Mouse (Mus musculus): Measurements from ENCODE around the gene Anapc4. TPM values are rescaled to one million over a fixed set of nuclear protein-coding genes. Genes with fewer than 3 reads are reported as not detected.

Gene Anapc4
- total and polyA plus RNA-seq, 3 experiments, result 7.8 to 132 (median 72.5) TPM

GRCm38 (mm10) chr5:52864446-52864845 lies 30.6 kb downstream of the Anapc4 start:
- peaks cover 88% of the 10 kb centered on the region for H3K36me3 ChIP-seq (replicated peaks)
- H3K9me3 ChIP-seq (replicated peaks), result no peaks in the 10 kb centered on the region
- H3K4me1 ChIP-seq (ENCODE audit: insufficient read depth, low read depth, low read length), result no peaks in the 10 kb centered on the region
- H3K27me3 ChIP-seq (ENCODE audit: insufficient read depth, low read length), result no peaks in the 10 kb centered on the region
- TF ChIP-seq CTCF (IDR thresholded peaks at IDR 0.05; ENCODE audit: low read depth, low read length), result no peak
- TF ChIP-seq GATA2 (IDR thresholded peaks at IDR 0.05; ENCODE audit: borderline replicate concordance, low read depth, low read length), result no peak
- TF ChIP-seq GATA1 (IDR thresholded peaks at IDR 0.05; ENCODE audit: borderline replicate concordance, low read length), result no peak
- TF ChIP-seq TAL1 (conservative IDR thresholded peaks at IDR 0.05; ENCODE audit: low read depth, low read length), result no peak
- TF ChIP-seq POLR2AphosphoS5 (IDR thresholded peaks at IDR 0.05; ENCODE audit: insufficient replicate concordance, low read depth, low read length), result no peak
- no peak for DNase-seq (ENCODE audit: low spot score)
- no peak for ATAC-seq (ENCODE audit: extremely low read depth, insufficient number of reproducible peaks, low FRiP score, poor library complexity, severe bottlenecking)
- H3K4me3 ChIP-seq (ENCODE audit: low read depth, low read length), result no peak overlapping the region

DNA sequence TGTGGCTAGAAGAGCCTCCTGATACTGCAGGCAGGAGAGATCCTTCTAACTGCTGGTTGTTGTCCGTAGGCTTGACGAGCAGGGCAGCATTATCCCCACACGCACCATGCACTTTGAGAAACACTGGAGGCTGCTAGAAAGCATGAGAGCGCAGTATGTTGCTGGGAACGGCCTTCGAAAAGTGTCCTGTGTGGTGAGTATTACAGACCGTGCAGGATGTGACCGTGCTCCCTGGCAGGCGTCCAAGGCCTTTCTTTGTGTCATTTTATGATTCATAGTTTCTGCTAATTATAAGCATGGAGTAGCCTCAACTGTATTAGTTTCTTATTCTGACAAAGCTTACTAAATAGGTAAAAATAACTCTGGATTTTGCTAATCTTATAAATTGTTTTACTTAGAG lies 32.0 kb downstream of the Anapc4 start:
- ATAC-seq (ENCODE audit: extremely low read depth, insufficient number of reproducible peaks, low FRiP score, poor library complexity, severe bottlenecking) (no peak), DNase-seq (ENCODE audit: low spot score) (no peak)
- H3K4me1 ChIP-seq (ENCODE audit: insufficient read depth, low read depth, low read length), result no peaks in the 10 kb centered on the region
- no peaks in the 10 kb centered on the region for H3K27me3 ChIP-seq (ENCODE audit: insufficient read depth, low read length)
- no peaks in the 10 kb centered on the region for H3K9me3 ChIP-seq (replicated peaks)
- TF ChIP-seq TAL1 (conservative IDR thresholded peaks at IDR 0.05; ENCODE audit: low read depth, low read length) (no peak), GATA2 (IDR thresholded peaks at IDR 0.05; ENCODE audit: borderline replicate concordance, low read depth, low read length) (no peak), GATA1 (IDR thresholded peaks at IDR 0.05; ENCODE audit: borderline replicate concordance, low read length) (no peak), POLR2AphosphoS5 (IDR thresholded peaks at IDR 0.05; ENCODE audit: insufficient replicate concordance, low read depth, low read length) (no peak), CTCF (IDR thresholded peaks at IDR 0.05; ENCODE audit: low read depth, low read length) (no peak)
- peaks cover 74% of the 10 kb centered on the region for H3K36me3 ChIP-seq (replicated peaks)
- H3K4me3 ChIP-seq (ENCODE audit: low read depth, low read length), result no peak overlapping the region

DNA sequence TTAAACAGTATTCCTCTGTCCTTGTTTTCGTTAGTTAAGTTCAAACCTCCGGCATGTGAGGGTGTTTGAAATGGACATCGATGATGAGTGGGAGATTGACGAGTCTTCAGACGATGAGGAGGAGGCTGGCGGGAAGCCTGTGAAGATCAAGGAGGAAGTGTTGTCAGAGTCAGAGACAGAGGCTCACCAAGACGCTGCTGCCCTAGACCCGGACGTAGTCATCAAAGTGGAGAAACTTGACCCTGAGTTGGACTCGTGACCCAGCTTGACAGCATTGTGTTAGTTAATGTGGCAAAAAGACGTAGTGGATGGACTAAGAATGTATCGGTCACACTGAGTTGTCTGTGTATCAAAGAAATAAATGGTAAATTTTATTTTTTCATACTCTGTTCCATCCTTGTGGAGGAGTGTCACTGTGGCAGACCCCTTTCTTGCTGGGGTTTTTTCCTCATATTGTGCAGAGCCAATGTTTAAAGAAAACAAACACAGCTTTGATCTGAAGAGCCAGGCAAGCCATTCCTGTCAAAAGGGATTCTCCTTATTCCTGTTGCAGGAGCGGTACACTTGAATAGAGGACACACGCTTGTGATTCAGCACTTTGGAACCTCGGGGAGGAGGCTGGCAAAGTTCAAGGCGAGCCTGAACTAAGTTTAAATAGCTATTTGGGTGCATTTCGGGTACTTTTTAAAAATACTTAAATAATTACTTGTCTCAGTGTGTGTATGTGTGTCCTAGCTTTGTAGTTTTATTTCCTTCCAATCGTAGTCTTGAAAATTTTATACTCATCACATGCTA lies 32.7 kb downstream of the Anapc4 start:
- Histone ChIP-seq H3K4me1 (ENCODE audit: insufficient read depth, low read depth, low read length) (no peaks in the 10 kb centered on the region), H3K4me3 (ENCODE audit: low read depth, low read length) (no peak overlapping the region), H3K36me3 (replicated peaks) (peaks cover 67% of the 10 kb centered on the region), H3K27me3 (ENCODE audit: insufficient read depth, low read length) (no peaks in the 10 kb centered on the region), H3K9me3 (replicated peaks) (no peaks in the 10 kb centered on the region)
- ATAC-seq (ENCODE audit: extremely low read depth, insufficient number of reproducible peaks, low FRiP score, poor library complexity, severe bottlenecking) (no peak), DNase-seq (ENCODE audit: low spot score) (no peak)
- TF ChIP-seq CTCF (IDR thresholded peaks at IDR 0.05; ENCODE audit: low read depth, low read length) (no peak), GATA1 (IDR thresholded peaks at IDR 0.05; ENCODE audit: borderline replicate concordance, low read length) (no peak)

DNA sequence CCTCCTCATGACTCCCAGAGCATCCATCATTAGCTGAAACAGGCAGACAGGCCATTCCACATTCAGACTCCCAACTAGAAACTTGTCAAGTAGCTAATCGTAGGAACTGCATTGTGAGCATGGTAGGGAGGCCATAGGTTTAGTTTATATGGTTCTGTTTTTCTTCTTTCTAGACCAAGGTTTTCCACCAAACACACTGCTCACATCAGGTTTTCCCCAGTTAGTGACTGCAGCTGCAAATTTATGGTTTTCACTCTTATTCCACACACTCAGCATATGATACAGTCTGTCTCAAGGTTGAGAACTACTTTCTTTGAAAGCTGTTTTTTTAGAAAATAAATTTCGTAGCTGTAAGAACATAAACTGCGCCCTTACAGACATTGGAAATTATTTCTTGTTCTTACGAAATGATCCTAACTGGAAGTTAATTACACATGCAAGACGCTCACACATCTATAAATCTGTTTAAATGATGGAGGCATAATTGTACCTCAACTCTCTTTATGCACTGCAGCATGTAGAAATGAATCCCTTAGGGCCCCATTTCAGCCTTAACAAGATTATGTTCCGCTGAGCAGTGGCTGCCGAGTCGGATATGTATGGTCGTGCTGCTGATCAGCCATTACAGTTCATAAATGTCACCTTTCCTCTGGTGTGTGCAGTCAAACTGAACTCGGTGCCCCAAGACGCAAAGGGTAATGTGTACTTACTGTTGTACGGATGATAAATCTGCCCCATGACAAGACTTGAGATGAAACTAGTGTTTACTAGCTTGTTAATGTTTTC lies 35.3 kb downstream of the Anapc4 start:
- H3K36me3 ChIP-seq (replicated peaks), result peaks cover 47% of the 10 kb centered on the region
- H3K4me1 ChIP-seq (ENCODE audit: insufficient read depth, low read depth, low read length), result no peaks in the 10 kb centered on the region
- ATAC-seq (ENCODE audit: extremely low read depth, insufficient number of reproducible peaks, low FRiP score, poor library complexity, severe bottlenecking) (no peak), DNase-seq (ENCODE audit: low spot score) (no peak)
- TF ChIP-seq GATA2 (IDR thresholded peaks at IDR 0.05; ENCODE audit: borderline replicate concordance, low read depth, low read length), result no peak
- no peak for TF ChIP-seq GATA1 (IDR thresholded peaks at IDR 0.05; ENCODE audit: borderline replicate concordance, low read length)
- TF ChIP-seq POLR2AphosphoS5 (IDR thresholded peaks at IDR 0.05; ENCODE audit: insufficient replicate concordance, low read depth, low read length), result no peak
- no peak for TF ChIP-seq TAL1 (conservative IDR thresholded peaks at IDR 0.05; ENCODE audit: low read depth, low read length)
- TF ChIP-seq CTCF (IDR thresholded peaks at IDR 0.05; ENCODE audit: low read depth, low read length), result no peak
- no peak overlapping the region for H3K4me3 ChIP-seq (ENCODE audit: low read depth, low read length)
- no peaks in the 10 kb centered on the region for H3K9me3 ChIP-seq (replicated peaks)
- H3K27me3 ChIP-seq (ENCODE audit: insufficient read depth, low read length), result peaks cover 5% of the 10 kb centered on the region

DNA sequence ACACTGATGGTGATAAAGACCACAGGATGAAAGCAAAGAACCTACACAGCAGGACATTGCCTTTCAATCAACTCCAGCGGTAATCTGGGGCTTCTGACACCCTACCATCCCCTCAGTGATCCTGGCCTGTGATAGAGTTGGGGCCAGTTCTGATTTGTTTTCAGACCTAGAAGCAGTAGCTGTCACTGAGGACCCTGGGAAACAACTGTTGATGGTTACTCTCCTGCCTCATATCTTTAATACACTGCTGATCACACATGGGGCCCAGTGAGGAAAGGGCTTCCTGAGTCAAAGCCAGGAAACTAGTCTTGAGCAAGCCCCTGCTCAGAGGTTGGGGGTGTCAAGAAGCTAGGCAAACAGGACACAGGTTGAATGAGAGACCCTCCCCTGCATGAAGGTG lies 37.6 kb downstream of the Anapc4 start:
- Histone ChIP-seq H3K36me3 (replicated peaks) (peaks cover 26% of the 10 kb centered on the region), H3K4me1 (ENCODE audit: insufficient read depth, low read depth, low read length) (no peaks in the 10 kb centered on the region), H3K27me3 (ENCODE audit: insufficient read depth, low read length) (peaks cover 5% of the 10 kb centered on the region), H3K4me3 (ENCODE audit: low read depth, low read length) (no peak overlapping the region), H3K9me3 (replicated peaks) (no peaks in the 10 kb centered on the region)
- no peak for ATAC-seq (ENCODE audit: extremely low read depth, insufficient number of reproducible peaks, low FRiP score, poor library complexity, severe bottlenecking)
- no peak for DNase-seq (ENCODE audit: low spot score)
- TF ChIP-seq TAL1 (conservative IDR thresholded peaks at IDR 0.05; ENCODE audit: low read depth, low read length) (no peak), GATA1 (IDR thresholded peaks at IDR 0.05; ENCODE audit: borderline replicate concordance, low read length) (no peak), CTCF (IDR thresholded peaks at IDR 0.05; ENCODE audit: low read depth, low read length) (no peak), GATA2 (IDR thresholded peaks at IDR 0.05; ENCODE audit: borderline replicate concordance, low read depth, low read length) (no peak), POLR2AphosphoS5 (IDR thresholded peaks at IDR 0.05; ENCODE audit: insufficient replicate concordance, low read depth, low read length) (no peak)

DNA sequence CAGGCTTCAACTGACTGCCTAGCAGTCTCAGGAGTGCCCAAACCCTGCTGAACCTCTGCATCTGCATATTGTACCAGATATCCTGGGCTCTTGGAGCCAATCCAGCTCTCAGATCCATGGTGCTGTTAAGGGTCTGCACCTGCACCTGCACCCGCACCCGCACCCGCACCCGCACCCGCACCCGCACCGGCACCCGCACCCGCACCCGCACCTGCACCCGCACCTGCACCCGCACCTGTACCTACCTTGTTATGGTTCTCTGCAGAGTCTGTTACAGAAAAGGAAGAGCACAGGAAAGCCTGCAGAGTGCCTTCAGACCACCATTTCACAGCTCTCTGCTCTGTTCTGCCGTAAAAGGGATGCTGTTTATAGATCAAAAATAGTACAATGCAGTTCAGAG lies 38.2 kb downstream of the Anapc4 start:
- Histone ChIP-seq H3K4me1 (ENCODE audit: insufficient read depth, low read depth, low read length) (no peaks in the 10 kb centered on the region), H3K36me3 (replicated peaks) (peaks cover 21% of the 10 kb centered on the region), H3K4me3 (ENCODE audit: low read depth, low read length) (no peak overlapping the region), H3K27me3 (ENCODE audit: insufficient read depth, low read length) (peaks cover 5% of the 10 kb centered on the region), H3K9me3 (replicated peaks) (no peaks in the 10 kb centered on the region)
- ATAC-seq (ENCODE audit: extremely low read depth, insufficient number of reproducible peaks, low FRiP score, poor library complexity, severe bottlenecking) (no peak), DNase-seq (ENCODE audit: low spot score) (no peak)
- TF ChIP-seq TAL1 (conservative IDR thresholded peaks at IDR 0.05; ENCODE audit: low read depth, low read length) (no peak), GATA2 (IDR thresholded peaks at IDR 0.05; ENCODE audit: borderline replicate concordance, low read depth, low read length) (no peak), GATA1 (IDR thresholded peaks at IDR 0.05; ENCODE audit: borderline replicate concordance, low read length) (no peak), POLR2AphosphoS5 (IDR thresholded peaks at IDR 0.05; ENCODE audit: insufficient replicate concordance, low read depth, low read length) (no peak), CTCF (IDR thresholded peaks at IDR 0.05; ENCODE audit: low read depth, low read length) (no peak)

Measured in G1E (cell line).